Mouse (Mus musculus): Measurements from ENCODE around the gene Atxn7l3.

Atxn7l3 gene

GRCm38 (mm10) chr11:102318576-102319409 is 22.4 kb upstream of the Atxn7l3 start:
- CTCF ChIA-PET = interaction anchor here (0.7 to 2.1 kb wide), 4 partner anchors 10 to 95 kb away, joined by 3 to 15 read pairs (median 7); no protein-coding TSS in a partner anchor

GRCm38 (mm10) chr11:102317901-102318575 is 21.6 kb upstream of the Atxn7l3 start:
- CTCF ChIA-PET = interaction anchor here (0.8 to 2.1 kb wide), 2 partner anchors 9 to 13 kb away, joined by 3 to 15 read pairs; no protein-coding TSS in a partner anchor

- CTCF ChIA-PET = no interaction called here
Measured at GRCm38 (mm10) chr11:102317298-102317900, 21.0 kb upstream of the Atxn7l3 start.

GRCm38 (mm10) chr11:102316572-102317297 is 20.3 kb upstream of the Atxn7l3 start:
- CTCF ChIA-PET = no interaction called here

- CTCF ChIA-PET = no interaction called here
Measured at GRCm38 (mm10) chr11:102315690-102316571, 19.5 kb upstream of the Atxn7l3 start.

- CTCF ChIA-PET = no interaction called here
Measured at GRCm38 (mm10) chr11:102314321-102314720, 17.9 kb upstream of the Atxn7l3 start.

- CTCF ChIA-PET = no interaction called here
Measured at GRCm38 (mm10) chr11:102312586-102312985, 16.2 kb upstream of the Atxn7l3 start.

- CTCF ChIA-PET = interaction anchor here (0.6 kb wide), 1 partner anchor 35 kb away, joined by 4 read pairs; no protein-coding TSS in a partner anchor
Measured at GRCm38 (mm10) chr11:102311966-102312365, 15.5 kb upstream of the Atxn7l3 start.

- CTCF ChIA-PET = interaction anchor here (0.6 to 3.4 kb wide), 6 partner anchors 8 to 170 kb away, joined by 3 to 15 read pairs (median 4); partner anchors contain the start of gene Ubtf
Measured at GRCm38 (mm10) chr11:102310768-102311695, 14.6 kb upstream of the Atxn7l3 start.

GRCm38 (mm10) chr11:102309821-102310617 is 13.6 kb upstream of the Atxn7l3 start:
- CTCF ChIA-PET = interaction anchor here (0.6 to 3.4 kb wide), 7 partner anchors 9 to 169 kb away, joined by 3 to 15 read pairs (median 4); partner anchors contain the start of gene Ubtf

GRCm38 (mm10) chr11:102308979-102309378 is 12.5 kb upstream of the Atxn7l3 start:
- CTCF ChIA-PET = interaction anchor here (0.6 to 3.4 kb wide), 5 partner anchors 9 to 263 kb away, joined by 4 to 15 read pairs (median 4); partner anchors contain the start of genes Grn and Ubtf

GRCm38 (mm10) chr11:102308104-102308503 is 11.7 kb upstream of the Atxn7l3 start:
- CTCF ChIA-PET = interaction anchor here (0.6 to 3.4 kb wide), 6 partner anchors 9 to 668 kb away, joined by 4 to 15 read pairs (median 6); partner anchors contain the start of genes Grn and Ubtf

GRCm38 (mm10) chr11:102305359-102305758 is 8.9 kb upstream of the Atxn7l3 start:
- CTCF ChIA-PET = interaction anchor here (0.5 kb wide), 1 partner anchor 25 kb away, joined by 4 read pairs; no protein-coding TSS in a partner anchor

- CTCF ChIA-PET = interaction anchor here (0.7 kb wide), 1 partner anchor 76 kb away, joined by 19 read pairs; no protein-coding TSS in a partner anchor
Measured at GRCm38 (mm10) chr11:102304141-102304540, 7.7 kb upstream of the Atxn7l3 start.

GRCm38 (mm10) chr11:102299839-102300238 is 3.4 kb upstream of the Atxn7l3 start:
- CTCF ChIA-PET = interaction anchor here (0.5 to 0.9 kb wide), 4 partner anchors 9 to 137 kb away, joined by 3 to 7 read pairs (median 4); no protein-coding TSS in a partner anchor

GRCm38 (mm10) chr11:102297577-102298556 is 1.4 kb upstream of the Atxn7l3 start:
- CTCF ChIA-PET = interaction anchor here (1.0 kb wide), 2 partner anchors 12 to 21 kb away, joined by 3 to 9 read pairs; partner anchors contain the start of gene Ubtf
